Mouse (Mus musculus) kidney, postnatal 36 days (tissue): ENCODE results near the gene Gm37240.
A peak's percentile ranks its signal among the peaks of the same experiment; 100 is the strongest.

Experiments
- DNase-seq, 2 experiments: peaks; one replicate each; pipeline ENCODE4 v3.0.0; 2021 to 2022; ENCODE audit warnings: mixed read lengths in 2 of 2

Gene Gm37240

DNA sequence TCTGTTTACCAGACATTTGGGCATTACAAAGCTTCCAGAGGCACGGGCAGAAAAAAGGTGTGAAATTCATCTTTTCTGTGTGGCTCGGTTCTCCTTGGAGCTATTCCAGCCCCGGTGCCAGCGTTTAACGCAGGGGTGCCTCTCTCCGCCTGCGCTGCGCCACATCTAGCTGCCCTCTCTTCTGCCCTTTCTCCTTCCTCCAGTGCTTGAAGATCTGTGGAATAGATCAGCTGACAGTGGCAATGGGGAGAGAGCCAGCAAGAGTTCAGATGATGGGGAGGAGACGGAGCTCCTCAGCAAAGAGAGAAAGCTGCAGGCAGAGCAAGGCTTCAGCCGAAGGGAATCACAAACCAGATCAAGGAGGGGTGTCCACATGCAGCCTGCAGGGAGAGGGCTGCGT, 714.8 kb downstream of the Gm37240 start:
- DNase-seq = peak in 1 of 2 experiments; percentile 9

DNA sequence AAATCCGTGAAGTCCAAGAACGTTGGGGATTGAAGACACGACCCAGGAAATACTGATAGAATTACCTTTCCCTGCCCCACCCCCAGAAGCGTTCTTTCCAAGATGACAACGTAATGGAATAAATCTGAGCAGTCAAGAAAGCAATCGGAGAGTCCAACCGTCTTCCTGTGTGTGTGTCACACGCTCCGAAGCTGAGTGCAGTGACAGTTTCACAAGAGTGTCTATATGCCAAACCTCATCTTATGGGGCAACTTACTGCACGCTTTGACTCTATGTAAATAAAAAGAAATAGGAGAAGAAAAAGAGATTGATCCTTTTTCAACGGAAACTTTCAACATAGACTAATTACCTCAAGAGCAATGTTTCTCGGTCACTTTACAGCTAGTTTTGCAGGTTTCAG, 715.2 kb downstream of the Gm37240 start:
- DNase-seq = no peak

DNA sequence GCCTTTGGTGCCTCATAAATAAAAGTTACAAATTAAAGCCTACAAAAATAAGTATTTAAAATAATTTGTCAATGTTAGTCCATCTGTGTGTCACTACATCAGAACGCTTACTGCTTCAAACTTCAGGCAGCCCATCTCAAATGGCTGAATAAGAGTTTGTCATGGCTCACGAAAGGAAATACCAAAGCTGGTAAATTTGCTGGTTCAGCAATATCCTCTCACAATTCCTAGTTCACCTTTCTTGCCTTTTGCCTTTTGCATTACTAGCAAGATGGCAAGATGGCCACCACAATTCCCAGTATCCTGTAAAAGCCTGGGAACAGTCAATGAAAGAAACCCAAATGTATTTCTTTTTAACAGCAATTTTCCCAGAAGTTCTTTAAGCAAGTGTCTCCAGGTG, 718.5 kb downstream of the Gm37240 start:
- DNase-seq = no peak

- DNase-seq = no peak
Measured at GRCm38 (mm10) chr3:85164931-85165330, 722.4 kb downstream of the Gm37240 start.

- DNase-seq = no peak
Measured at GRCm38 (mm10) chr3:85163396-85163795, 723.9 kb downstream of the Gm37240 start.

GRCm38 (mm10) chr3:85162430-85162829, 724.9 kb downstream of the Gm37240 start:
- no peak for DNase-seq

DNA sequence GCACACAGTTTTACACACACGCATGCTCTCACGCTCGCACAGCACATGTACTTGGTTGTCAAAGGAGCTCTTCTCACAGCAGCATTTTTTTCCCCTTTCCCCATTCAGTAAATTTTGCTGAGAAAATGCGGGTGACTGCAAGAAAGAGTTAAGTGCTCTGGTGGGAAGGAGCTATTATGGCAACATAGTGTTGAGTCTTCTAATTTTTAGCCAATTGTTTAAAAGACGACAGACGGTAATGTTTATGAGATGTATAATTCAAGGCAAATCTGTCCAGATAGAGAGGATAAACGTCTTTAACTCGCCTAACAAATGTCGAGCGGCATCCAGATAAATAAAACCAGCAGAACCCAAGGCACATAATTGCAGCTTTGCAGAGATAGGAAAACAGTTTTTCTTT, 726.5 kb downstream of the Gm37240 start:
- no peak for DNase-seq

DNA sequence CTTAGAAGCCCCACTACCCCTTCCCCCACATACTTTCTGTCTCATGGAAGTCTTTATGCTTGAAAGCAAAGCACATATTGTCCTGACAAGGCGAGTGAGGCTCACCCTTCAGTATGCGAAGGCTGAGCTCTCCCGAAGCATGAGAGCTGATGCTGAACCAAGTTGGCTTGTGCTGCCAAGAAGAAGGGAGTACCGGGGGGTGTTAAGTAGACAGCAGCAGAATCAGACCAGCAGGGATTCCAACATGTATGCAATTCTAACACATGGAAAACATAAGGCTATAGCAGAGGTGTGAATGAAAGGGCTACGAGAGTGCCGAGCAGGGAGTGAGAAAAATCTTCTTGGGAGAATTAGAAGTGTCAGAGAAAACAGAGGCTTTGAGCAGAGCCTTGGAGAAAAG, 727.7 kb downstream of the Gm37240 start:
- DNase-seq = no peak

DNA sequence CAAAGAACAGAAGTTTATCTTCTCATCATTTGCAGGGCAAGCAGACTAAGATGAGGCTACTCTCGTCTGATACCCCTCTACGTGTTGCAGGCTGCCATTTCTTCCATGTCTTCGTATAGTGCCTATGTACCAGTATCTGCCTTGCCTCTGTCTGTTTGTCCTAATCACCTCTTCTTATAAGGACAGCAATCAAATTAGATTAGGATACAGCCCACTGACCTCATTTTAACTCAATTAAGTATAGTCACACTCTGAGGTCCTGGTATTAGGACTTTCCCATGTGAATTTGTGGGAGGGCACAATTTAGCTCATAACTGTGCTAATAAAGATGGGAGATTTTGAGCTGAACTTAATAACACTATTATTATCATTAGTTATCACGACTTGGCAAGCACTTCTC, 738.5 kb downstream of the Gm37240 start:
- DNase-seq = no peak

DNA sequence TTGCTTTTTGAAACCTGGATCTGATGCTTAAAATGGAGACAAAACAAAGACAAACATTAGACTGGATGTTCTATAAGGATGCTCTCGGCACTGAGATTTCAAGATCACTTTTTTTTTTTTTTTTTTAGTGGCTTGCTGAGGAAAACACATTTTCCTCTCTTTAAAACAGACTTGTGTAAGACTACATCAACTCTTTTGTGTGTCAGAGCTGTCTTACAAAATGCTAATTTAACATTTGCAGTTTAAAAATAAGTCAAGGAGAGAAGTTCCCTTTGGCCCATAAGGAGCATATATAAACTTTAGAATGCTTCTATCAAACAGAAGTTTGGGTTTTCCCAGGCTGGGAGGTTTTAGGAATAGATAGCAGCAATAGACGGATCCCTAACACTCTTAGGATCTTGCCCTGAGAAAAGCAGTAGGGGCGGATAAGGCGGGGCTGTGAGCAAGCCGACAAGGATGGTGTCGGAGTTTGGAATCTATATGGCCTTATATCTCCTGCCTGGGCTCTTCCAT, 739.2 kb downstream of the Gm37240 start:
- no peak for DNase-seq

- peak in 1 of 2 experiments; percentile 33 for DNase-seq
Measured at GRCm38 (mm10) chr3:85145568-85145967, 741.8 kb downstream of the Gm37240 start.

- no peak for DNase-seq
Measured at GRCm38 (mm10) chr3:85145076-85145475, 742.2 kb downstream of the Gm37240 start.

DNA sequence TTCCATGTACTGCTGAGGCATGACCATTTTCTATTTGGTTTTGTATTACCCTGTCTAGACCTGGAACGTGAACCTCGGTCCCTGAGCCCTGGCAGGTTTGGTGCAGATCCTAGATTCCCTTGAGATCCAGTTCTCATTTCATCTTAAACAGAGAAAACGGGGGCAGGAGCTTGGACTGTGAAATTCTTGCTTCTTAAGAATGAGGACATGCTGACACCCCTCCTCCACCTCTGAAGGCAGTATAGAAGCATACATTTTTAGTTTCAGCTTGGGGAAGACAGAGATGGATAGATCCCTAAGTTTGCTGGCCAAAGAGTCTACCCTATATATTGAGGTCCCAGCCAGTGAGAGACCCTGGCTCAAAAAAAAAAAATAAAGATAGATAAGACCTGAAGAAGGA, 742.9 kb downstream of the Gm37240 start:
- DNase-seq = no peak

GRCm38 (mm10) chr3:85140488-85140887, 746.8 kb downstream of the Gm37240 start:
- DNase-seq = no peak

- no peak for DNase-seq
Measured at GRCm38 (mm10) chr3:85138407-85138806, 748.9 kb downstream of the Gm37240 start.

- DNase-seq = no peak
Measured at GRCm38 (mm10) chr3:85133561-85133960, 753.8 kb downstream of the Gm37240 start.

DNA sequence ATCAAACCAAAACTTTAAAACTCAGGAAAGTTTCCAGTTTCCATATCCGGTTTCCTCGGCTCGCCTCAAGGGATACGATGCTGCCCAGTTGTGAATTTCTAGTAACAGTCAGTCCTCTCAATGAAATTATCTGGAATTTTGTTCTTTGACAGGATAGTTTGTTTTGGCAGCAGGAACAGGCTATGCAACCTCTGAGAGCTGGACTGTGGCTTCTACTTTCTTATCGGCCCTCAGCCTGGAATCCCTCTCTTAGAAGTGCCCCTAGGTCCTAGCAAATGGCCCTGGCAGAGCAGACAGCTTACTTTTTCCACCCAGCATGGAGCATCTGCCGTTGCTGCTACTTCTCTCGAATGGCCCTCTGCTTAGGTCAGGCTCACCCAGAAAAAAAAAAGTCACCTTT, 755.4 kb downstream of the Gm37240 start:
- no peak for DNase-seq

DNA sequence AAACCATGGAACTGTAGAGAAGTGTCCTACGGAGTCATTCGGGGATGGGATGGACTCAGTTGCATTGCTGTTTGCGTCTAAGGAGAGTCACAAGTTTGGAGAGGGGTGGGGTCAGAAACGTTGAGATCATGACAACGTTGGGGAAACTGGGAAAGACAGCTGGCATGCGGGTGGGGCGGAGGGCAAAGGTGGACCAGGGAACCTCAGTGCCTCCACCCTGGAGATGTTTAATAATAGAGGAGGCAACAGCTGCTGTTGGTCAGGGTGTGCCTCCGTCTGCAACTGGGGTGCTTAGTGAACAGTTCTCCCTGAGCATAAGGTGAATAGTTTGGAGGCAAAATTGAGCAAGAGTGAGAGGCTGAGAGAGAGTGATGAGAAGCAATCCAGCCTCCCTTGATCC, 758.8 kb downstream of the Gm37240 start:
- no peak for DNase-seq

GRCm38 (mm10) chr3:85126970-85127369, 760.3 kb downstream of the Gm37240 start:
- no peak for DNase-seq

DNA sequence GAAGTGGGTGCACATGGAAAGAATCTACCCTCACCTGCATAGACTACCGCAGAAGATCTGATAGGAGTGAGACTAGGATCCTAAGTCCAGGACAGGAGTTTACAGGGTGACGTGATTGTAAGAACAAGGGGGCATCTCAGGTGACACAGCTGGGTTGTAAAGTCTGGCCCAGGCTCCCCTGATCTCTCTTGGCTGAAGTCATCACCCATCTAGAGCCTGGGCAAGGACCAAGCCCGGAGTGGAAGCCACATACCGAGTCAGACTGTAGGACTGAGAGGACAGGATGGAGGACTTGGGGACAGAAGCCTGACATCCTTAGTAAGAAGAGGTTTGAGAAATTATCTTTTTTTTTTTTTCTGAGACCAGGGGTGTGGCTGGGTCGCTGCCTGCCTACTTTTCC, 761.8 kb downstream of the Gm37240 start:
- no peak for DNase-seq

GRCm38 (mm10) chr3:85124924-85125323, 762.4 kb downstream of the Gm37240 start:
- DNase-seq = no peak

GRCm38 (mm10) chr3:85124410-85124809, 762.9 kb downstream of the Gm37240 start:
- DNase-seq = no peak

DNA sequence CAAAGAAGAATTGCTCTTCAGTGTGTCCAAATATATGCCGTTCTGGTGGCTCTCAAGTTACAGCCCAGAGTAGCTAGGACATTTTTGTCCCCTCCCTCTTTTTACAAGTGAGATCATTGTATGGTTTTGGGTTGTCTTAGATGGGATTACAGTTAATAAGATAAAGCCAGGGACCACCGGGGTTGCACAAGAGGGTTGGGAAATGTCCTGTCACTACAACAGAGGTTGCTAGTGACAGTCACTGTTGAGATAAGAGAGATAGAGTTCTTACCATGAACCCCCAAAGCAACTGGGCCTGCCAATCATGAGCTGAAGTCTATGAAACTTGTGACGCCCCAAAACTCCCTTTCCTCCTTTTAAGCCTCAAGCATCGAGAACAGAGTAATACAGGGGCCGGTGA, 769.6 kb downstream of the Gm37240 start:
- DNase-seq = no peak

- DNase-seq = no peak
Measured at GRCm38 (mm10) chr3:85117014-85117413, 770.3 kb downstream of the Gm37240 start.

GRCm38 (mm10) chr3:85115959-85116543, 771.3 kb downstream of the Gm37240 start:
- no peak for DNase-seq
